Mouse (Mus musculus) layer of hippocampus, postnatal 36 days (tissue): ENCODE results near the gene Prmt7. TPM values are rescaled to one million over a fixed set of nuclear protein-coding genes. Genes with fewer than 3 reads are reported as not detected.

Source experiments
- DNase-seq, 2 experiments: peaks; one replicate each; pipeline ENCODE4 v3.0.0; 2022
- total RNA-seq, 2 experiments: library from RNA; stranded (reverse); gene quantifications; 2 replicates each; pipeline ENCODE4 v1.2.3; 2021

The Prmt7 gene
- total RNA-seq, 2 experiments from 2014 or later = 33.8 to 36.8 TPM

- no peak for DNase-seq
Observed at GRCm38 (mm10) chr8:106292484-106293396, 82.0 kb downstream of the Prmt7 start.

- DNase-seq = no peak
Observed at GRCm38 (mm10) chr8:106298261-106298660, 87.5 kb downstream of the Prmt7 start.

- no peak for DNase-seq
Observed at GRCm38 (mm10) chr8:106298846-106299245, 88.1 kb downstream of the Prmt7 start.

GRCm38 (mm10) chr8:106299686-106300085 lies 89.0 kb downstream of the Prmt7 start:
- DNase-seq = no peak

- DNase-seq = peak; percentile 52 to 55
Observed at GRCm38 (mm10) chr8:106300739-106301715, 90.3 kb downstream of the Prmt7 start.

Other genes with a start within 250 kb of the Prmt7 start
- 10 to 100 TPM; 20.5 to 20.7 TPM for gene Slc12a4, start 244.8 kb upstream of the Prmt7 start, total RNA-seq
- gene Dpep3, start 231.5 kb upstream of the Prmt7 start, total RNA-seq = not detected
- 10 to 100 TPM; 18.9 to 22.6 TPM for gene Dus2, start 219.6 kb upstream of the Prmt7 start, total RNA-seq
- gene Dpep2nb, start 205.0 kb upstream of the Prmt7 start, total RNA-seq = under 1 TPM in 1 of 2 experiments, not detected in 1; 0.32 TPM
- 10 to 100 TPM; 11.5 to 14.6 TPM for gene Ddx28, start 199.1 kb upstream of the Prmt7 start, total RNA-seq
- gene Nfatc3, start 152.1 kb upstream of the Prmt7 start, total RNA-seq = 10 to 100 TPM; 11.1 to 11.9 TPM
- gene Esrp2, start 74.0 kb upstream of the Prmt7 start, total RNA-seq = not detected
- gene Pla2g15, start 60.5 kb upstream of the Prmt7 start, total RNA-seq = 10 to 100 TPM; 23.8 to 26.0 TPM
- 10 to 100 TPM; 22.2 to 32.7 TPM for gene Slc7a6, start 42.1 kb upstream of the Prmt7 start, total RNA-seq
- 10 to 100 TPM; 23.5 to 23.9 TPM for gene Slc7a6os, start within 50 bp of the Prmt7 start, total RNA-seq
- 10 to 100 TPM; 72.6 to 77.2 TPM for gene Smpd3, start 127.1 kb downstream of the Prmt7 start, total RNA-seq
- 10 to 100 TPM; 12.6 to 14.0 TPM for gene Zfp90, start 204.4 kb downstream of the Prmt7 start, total RNA-seq